Mouse (Mus musculus) ovary, adult 10 weeks (tissue): ENCODE measurements around the gene Vmn2r59. TPM values are rescaled to one million over a fixed set of nuclear protein-coding genes. Genes with fewer than 3 reads are reported as not detected.

Experiments
- polyA plus RNA-seq: library from polyadenylated mRNA; stranded (reverse); fragments of 350-450 nt; fragmentation: Illumina TruSeq; extraction: RNeasy Lipid Tissue Mini Kit (QIAGEN cat#74804); gene quantifications from one replicate; pipeline ENCODE4 v1.2.3, GENCODE M21; 2014

Gene Vmn2r59
- not detected for polyA plus RNA-seq

DNA sequence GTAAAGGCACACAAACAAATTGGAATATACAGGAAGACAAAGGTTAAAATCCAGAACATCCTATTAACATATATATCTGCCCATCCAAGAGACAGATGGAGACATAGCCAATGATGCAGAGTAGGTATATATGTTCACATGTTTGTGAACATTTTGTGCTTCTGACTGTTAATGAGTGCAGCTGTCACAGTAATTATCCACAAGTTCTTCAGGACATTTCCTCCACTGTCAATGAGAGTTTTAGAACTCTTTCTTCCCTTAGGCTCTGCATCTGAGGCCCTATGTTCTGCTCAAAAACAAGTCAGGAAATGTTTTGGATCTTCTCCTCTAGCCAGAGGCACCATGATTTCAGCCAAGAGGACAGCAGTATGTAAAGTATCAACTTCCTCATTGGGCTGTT, at the start of gene Vmn2r59:
Gene Vmn2r59 (minus strand): TSS at position 101 of the 400 bp plus-strand sequence.

GRCm38 (mm10) chr7:42107470-42107869, 48.6 kb upstream of the Vmn2r59 start, which contains the start of gene Vmn2r60:
Gene Vmn2r60 (plus strand): TSS chr7:42107770.

Other genes starting within 250 kb of the Vmn2r59 start
- not detected for gene Vmn2r58, start 186.3 kb downstream of the Vmn2r59 start, polyA plus RNA-seq
- gene Vmn2r60, start 48.7 kb upstream of the Vmn2r59 start, polyA plus RNA-seq = not detected
- gene Vmn2r61, start 201.0 kb upstream of the Vmn2r59 start, polyA plus RNA-seq = not detected